Mouse (Mus musculus): ENCODE results near the gene Gm35315.
A peak's percentile ranks its signal among the peaks of the same experiment; 100 is the strongest.
"Not testable (repeated sequence)": the region's sequence is repeated elsewhere in the genome, so short reads cannot be mapped to it uniquely, and the experiment has no call there.

Gm35315 gene

GRCm38 (mm10) chr5:110101716-110102347 is 7.6 kb upstream of the Gm35315 start:
- no peak for DNase-seq (ENCODE audit: low spot score)

GRCm38 (mm10) chr5:110100921-110101631 is 6.9 kb upstream of the Gm35315 start:
- no peak for DNase-seq (ENCODE audit: low spot score)

- DNase-seq (ENCODE audit: low spot score), result no peak
Observed at GRCm38 (mm10) chr5:110099656-110100580, 5.7 kb upstream of the Gm35315 start, which contains the start of gene Plcxd1. TSS of gene Plcxd1 (plus strand) at chr5:110099969.

- no peak for DNase-seq (ENCODE audit: low spot score)
Observed at GRCm38 (mm10) chr5:110098991-110099477, 4.8 kb upstream of the Gm35315 start.

GRCm38 (mm10) chr5:110094847-110095213 is 610 bp upstream of the Gm35315 start:
- DNase-seq (ENCODE audit: low spot score), result no peak

- no peak for DNase-seq (ENCODE audit: low spot score)
Observed at GRCm38 (mm10) chr5:110091546-110091945, 2.7 kb downstream of the Gm35315 start.

GRCm38 (mm10) chr5:110086161-110086866 is 7.9 kb downstream of the Gm35315 start:
- DNase-seq (ENCODE audit: low spot score), result no peak

- no peak for DNase-seq (ENCODE audit: low spot score)
Observed at GRCm38 (mm10) chr5:110082961-110083360, 11.3 kb downstream of the Gm35315 start.

GRCm38 (mm10) chr5:110072413-110072812 is 21.8 kb downstream of the Gm35315 start, which contains the start of gene Gm17655:
TSS of gene Gm17655 (minus strand) at chr5:110072513.
- DNase-seq (ENCODE audit: low spot score), result not testable (repeated sequence)

- peak; percentile 87 for DNase-seq (ENCODE audit: low spot score)
Observed at GRCm38 (mm10) chr5:110057637-110058408, 36.4 kb downstream of the Gm35315 start.

Measured in MN1 (cell line).